Mouse (Mus musculus) MEL (cell line): ENCODE measurements around the gene Treml2. TPM values are rescaled to one million over a fixed set of nuclear protein-coding genes. Genes with fewer than 3 reads are reported as not detected.

Source experiments
- DNase-seq: peaks from one replicate; pipeline ENCODE4 v3.0.0; 2011; ENCODE audit warnings: low read depth, low spot score
- H3K27ac ChIP-seq: 2 replicates; pipeline ENCODE4 v1.5.1; 2012; ENCODE audit warnings: low read depth, mild to moderate bottlenecking, control low read depth, low read length, moderate library complexity; ENCODE audit not compliant: control insufficient read depth
- H3K27me3 ChIP-seq, 2 experiments: fragments of 150-350 bp in 1 of 2; sonication (generic) in 1 of 2; 2 replicates each; pipeline ENCODE4 v1.6.1; 2012; ENCODE audit warnings: low read length in 2 of 2, mild to moderate bottlenecking in 2 of 2, improper control_type of control experiment in 1 of 2, moderate library complexity in 1 of 2; ENCODE audit not compliant: insufficient read depth in 2 of 2, control insufficient read depth in 1 of 2
- H3K36me3 ChIP-seq, 2 experiments: 2 replicates each; pipeline ENCODE4 v1.6.1; 2012 to 2014; ENCODE audit warnings: low read length in 2 of 2, improper control_type of control experiment in 1 of 2, inconsistent platforms in 1 of 2, mild to moderate bottlenecking in 1 of 2; ENCODE audit not compliant: insufficient read depth in 2 of 2, control insufficient read depth in 1 of 2
- H3K4me1 ChIP-seq, 2 experiments: fragments of 150-350 bp in 1 of 2; sonication (generic) in 1 of 2; 2 replicates each; pipeline ENCODE4 v1.6.1; 2012; ENCODE audit warnings: low read length in 2 of 2, improper control_type of control experiment in 1 of 2, mild to moderate bottlenecking in 1 of 2; ENCODE audit not compliant: insufficient read depth in 2 of 2, control insufficient read depth in 1 of 2
- H3K4me3 ChIP-seq, 2 experiments: fragments of 150-350 bp in 1 of 2; sonication (generic) in 1 of 2; 2 replicates each; pipeline ENCODE4 v1.5.1; 2012; ENCODE audit warnings: low read depth in 2 of 2, low read length in 2 of 2, mild to moderate bottlenecking in 2 of 2, moderate library complexity in 2 of 2, control low read depth in 1 of 2, improper control_type of control experiment in 1 of 2; ENCODE audit not compliant: control insufficient read depth in 1 of 2, insufficient read depth in 1 of 2
- H3K79me2 ChIP-seq: 2 replicates; pipeline ENCODE4 v1.6.1; 2012; ENCODE audit warnings: mild to moderate bottlenecking, low read length, moderate library complexity; ENCODE audit not compliant: control insufficient read depth, poor library complexity, insufficient read depth
- H3K9ac ChIP-seq: 2 replicates; pipeline ENCODE4 v1.6.1; 2012; ENCODE audit warnings: low read depth, mild to moderate bottlenecking, control low read depth, low read length, moderate library complexity; ENCODE audit not compliant: control insufficient read depth, poor library complexity, severe bottlenecking
- H3K9me3 ChIP-seq: fragments of 150-350 bp; sonication (generic); replicated peaks from 2 replicates; pipeline ENCODE4 v1.6.1; 2012; ENCODE audit warnings: mild to moderate bottlenecking, low read length, improper control_type of control experiment, moderate library complexity; ENCODE audit not compliant: insufficient read depth
- BHLHE40 ChIP-seq: IDR thresholded peaks from 2 replicates; pipeline ENCODE4 v1.6.1; 2012; ENCODE audit warnings: low read depth, mild to moderate bottlenecking, inconsistent platforms, low read length, improper control_type of control experiment, borderline replicate concordance
- CHD1 ChIP-seq: IDR thresholded peaks from 2 replicates; pipeline ENCODE4 v1.6.1; 2012; ENCODE audit warnings: low read depth, mild to moderate bottlenecking, inconsistent platforms, low read length, improper control_type of control experiment
- CHD2 ChIP-seq: IDR thresholded peaks from 2 replicates; pipeline ENCODE4 v1.6.1; 2011; ENCODE audit warnings: low read length, improper control_type of control experiment
- ELF1 ChIP-seq: IDR thresholded peaks from 2 replicates; pipeline ENCODE4 v1.6.1; 2014; ENCODE audit warnings: low read depth, mild to moderate bottlenecking, inconsistent platforms, low read length, improper control_type of control experiment, moderate library complexity
- EP300 ChIP-seq, 2 experiments: IDR thresholded peaks; 2 replicates each; pipeline ENCODE4 v1.6.1; 2011; ENCODE audit warnings: improper control_type of control experiment in 2 of 2, low read length in 2 of 2, low read depth in 1 of 2, mild to moderate bottlenecking in 1 of 2
- ETS1 ChIP-seq: IDR thresholded peaks from 2 replicates; pipeline ENCODE4 v1.6.1; 2012; ENCODE audit warnings: low read depth, mild to moderate bottlenecking, inconsistent platforms, low read length, improper control_type of control experiment, moderate library complexity
- GABPA ChIP-seq: IDR thresholded peaks from 2 replicates; pipeline ENCODE4 v1.6.1; 2012; ENCODE audit warnings: low read depth, mild to moderate bottlenecking, inconsistent platforms, low read length, improper control_type of control experiment, moderate library complexity
- HCFC1 ChIP-seq: IDR thresholded peaks from 2 replicates; pipeline ENCODE4 v1.6.1; 2012; ENCODE audit warnings: low read depth, mild to moderate bottlenecking, inconsistent platforms, low read length, improper control_type of control experiment, moderate library complexity
- JUND ChIP-seq: IDR thresholded peaks from 2 replicates; pipeline ENCODE4 v1.6.1; 2011; ENCODE audit warnings: low read depth, mild to moderate bottlenecking, improper control_type of control experiment, low read length
- KAT2A ChIP-seq: conservative IDR thresholded peaks from 2 replicates; pipeline ENCODE4 v1.6.1; 2012; ENCODE audit warnings: low read depth, low read length, improper control_type of control experiment, inconsistent platforms
- MAZ ChIP-seq: IDR thresholded peaks from 2 replicates; pipeline ENCODE4 v1.6.1; 2012; ENCODE audit warnings: low read depth, mild to moderate bottlenecking, inconsistent platforms, low read length, improper control_type of control experiment
- MXI1 ChIP-seq: IDR thresholded peaks from 2 replicates; pipeline ENCODE4 v1.6.1; 2011; ENCODE audit warnings: mild to moderate bottlenecking, low read depth, low read length, improper control_type of control experiment
- MYB ChIP-seq: IDR thresholded peaks from 2 replicates; pipeline ENCODE4 v1.6.1; 2011; ENCODE audit warnings: mild to moderate bottlenecking, low read depth, low read length, improper control_type of control experiment
- MYC ChIP-seq: IDR thresholded peaks from 2 replicates; pipeline ENCODE4 v1.6.1; 2011; ENCODE audit warnings: low read depth, mild to moderate bottlenecking, low read length, improper control_type of control experiment, moderate library complexity
- NELFE ChIP-seq: IDR thresholded peaks from 2 replicates; pipeline ENCODE4 v1.6.1; 2011; ENCODE audit warnings: low read depth, low read length, improper control_type of control experiment
- POLR2A ChIP-seq, 2 experiments: IDR thresholded peaks; 2 replicates each; pipeline ENCODE4 v1.6.1; 2011 to 2012; ENCODE audit warnings: low read length in 2 of 2, mild to moderate bottlenecking in 2 of 2, control low read depth in 1 of 2, improper control_type of control experiment in 1 of 2, low read depth in 1 of 2, moderate library complexity in 1 of 2; ENCODE audit not compliant: control insufficient read depth in 1 of 2, insufficient read depth in 1 of 2, poor library complexity in 1 of 2
- POLR2AphosphoS2 ChIP-seq: IDR thresholded peaks from 2 replicates; pipeline ENCODE4 v1.6.1; 2011; ENCODE audit warnings: low read length, improper control_type of control experiment
- RAD21 ChIP-seq: IDR thresholded peaks from 2 replicates; pipeline ENCODE4 v1.6.1; 2011; ENCODE audit warnings: mild to moderate bottlenecking, low read depth, low read length, improper control_type of control experiment
- RCOR1 ChIP-seq: IDR thresholded peaks from 2 replicates; pipeline ENCODE4 v1.6.1; 2012; ENCODE audit warnings: low read depth, mild to moderate bottlenecking, inconsistent platforms, low read length, improper control_type of control experiment
- SIN3A ChIP-seq: IDR thresholded peaks from 2 replicates; pipeline ENCODE4 v1.6.1; 2012; ENCODE audit warnings: low read length, improper control_type of control experiment, inconsistent platforms
- SMC3 ChIP-seq: IDR thresholded peaks from 2 replicates; pipeline ENCODE4 v1.6.1; 2011; ENCODE audit warnings: low read depth, low read length, improper control_type of control experiment
- TBP ChIP-seq: IDR thresholded peaks from 2 replicates; pipeline ENCODE4 v1.8.0; 2011; ENCODE audit warnings: low read depth, low read length, improper control_type of control experiment
- TCF12 ChIP-seq: IDR thresholded peaks from 2 replicates; pipeline ENCODE4 v1.6.1; 2014; ENCODE audit warnings: low read depth, mild to moderate bottlenecking, inconsistent platforms, low read length, improper control_type of control experiment, moderate library complexity
- USF1 ChIP-seq: IDR thresholded peaks from 2 replicates; pipeline ENCODE4 v1.6.1; 2014; ENCODE audit warnings: low read depth, mild to moderate bottlenecking, inconsistent platforms, low read length, improper control_type of control experiment, moderate library complexity
- ZKSCAN1 ChIP-seq: IDR thresholded peaks from 2 replicates; pipeline ENCODE4 v1.6.1; 2012; ENCODE audit warnings: low read depth, mild to moderate bottlenecking, inconsistent platforms, low read length, improper control_type of control experiment, moderate library complexity
- ZNF384 ChIP-seq: IDR thresholded peaks from 2 replicates; pipeline ENCODE4 v1.6.1; 2012; ENCODE audit warnings: low read depth, mild to moderate bottlenecking, inconsistent platforms, low read length, improper control_type of control experiment
- polyA plus RNA-seq, 2 experiments: library from polyadenylated mRNA; stranded (reverse) in 1 of 2; unstranded in 1 of 2; fragments of >175 nt in 1 of 2; fragments of >200 nt in 1 of 2; gene quantifications; 2 replicates each; pipeline versions ENCODE4 v1.2.1 to v1.2.4; 2012; ENCODE audit warnings: low replicate concordance in 2 of 2, low read depth in 1 of 2; ENCODE audit not compliant: insufficient read length in 2 of 2, insufficient read depth in 1 of 2, missing spikeins in 1 of 2
- total RNA-seq: library from RNA; depleted of rRNA; stranded (reverse); fragments of 300-350 nt; gene quantifications from 2 replicates; pipeline ENCODE4 v1.2.3, GENCODE M21; 2012

The Treml2 gene
- total and polyA plus RNA-seq, 3 experiments, result 27.7 to 52.7 TPM; not detected in 1

- Histone ChIP-seq H3K4me3 (no peak overlapping the region), H3K27ac (no peak overlapping the region), H3K4me1 (peaks cover 15 to 38% of the 10 kb centered on the region in 2 experiments)
Observed at GRCm38 (mm10) chr17:48357892-48358291, 58.6 kb downstream of the Treml2 start.

GRCm38 (mm10) chr17:48359616-48360015 lies 60.3 kb downstream of the Treml2 start, which contains the start of gene Treml1:
TSS of gene Treml1 (plus strand) at chr17:48359916.
- DNase-seq, result no peak
- Histone ChIP-seq H3K79me2 (no peaks in the 10 kb centered on the region), H3K27me3 (no peaks in the 10 kb centered on the region), H3K36me3 (peaks cover 0 to 33% of the 10 kb centered on the region in 2 experiments; a peak in 2 of 4 replicates), H3K9ac (peak within 1 kb of the TSS; percentile 30), H3K9me3 (no peaks in the 10 kb centered on the region), H3K4me3 (no peak within 1 kb of the TSS), H3K4me1 (peaks cover 19 to 53% of the 10 kb centered on the region in 2 experiments), H3K27ac (peak within 1 kb of the TSS; percentile 90)
- TF ChIP-seq USF1, result peak; percentile 70
- no peak for TF ChIP-seq KAT2A

More at GRCm38 (mm10) chr17:48357892-48358291, 58.6 kb downstream of the Treml2 start:
- no peak for DNase-seq
- TF ChIP-seq EP300 (IDR thresholded peaks at IDR 0.05; ENCODE audit: low read depth in 1 of 2, low read length in 2 of 2) (no peak), NELFE (no peak), POLR2A (IDR thresholded peaks at IDR 0.05; ENCODE audit: control insufficient read depth in 1 of 2, insufficient read depth in 1 of 2, low read depth in 1 of 2, low read length in 2 of 2, poor library complexity in 1 of 2) (no peak), SMC3 (no peak), ZKSCAN1 (no peak), MYC (no peak), ZNF384 (no peak), TCF12 (no peak), TBP (no peak), SIN3A (no peak), BHLHE40 (no peak)
- Histone ChIP-seq H3K36me3 (peaks cover 0 to 27% of the 10 kb centered on the region in 2 experiments; a peak in 2 of 4 replicates), H3K9ac (no peak overlapping the region), H3K27me3 (no peaks in the 10 kb centered on the region), H3K79me2 (no peaks in the 10 kb centered on the region), H3K9me3 (no peaks in the 10 kb centered on the region)

- no peaks in the 10 kb centered on the region for H3K27me3 ChIP-seq
- H3K9ac ChIP-seq, result peak overlapping the region; percentile 30
- peaks cover 20 to 57% of the 10 kb centered on the region in 2 experiments for H3K4me1 ChIP-seq
- H3K4me3 ChIP-seq, result no peak overlapping the region
- no peaks in the 10 kb centered on the region for H3K9me3 ChIP-seq
- peak overlapping the region; percentile 90 for H3K27ac ChIP-seq
- peak; percentile 78 for DNase-seq
- no peaks in the 10 kb centered on the region for H3K79me2 ChIP-seq
- H3K36me3 ChIP-seq, result peaks cover 0 to 36% of the 10 kb centered on the region in 2 experiments; a peak in 2 of 4 replicates
- TF ChIP-seq ETS1 (peak; percentile 88), GABPA (0 out of 2 replicates have a peak, but pooled peaks have one; percentile 21), RAD21 (no peak), ELF1 (peak; percentile 46), MAZ (peak; percentile 86), TBP (0 out of 2 replicates have a peak, but pooled peaks have one; percentile 32), RCOR1 (no peak; the same call in 1 of the 2 replicates), EP300 (IDR thresholded peaks at IDR 0.05; ENCODE audit: low read depth in 1 of 2, low read length in 2 of 2) (peak; percentile 95 to 97), MXI1 (peak; percentile 80), BHLHE40 (0 out of 2 replicates have a peak, but pooled peaks have one; percentile 18), MYB (peak; percentile 77), HCFC1 (0 out of 2 replicates have a peak, but pooled peaks have one; percentile 28), TCF12 (peak; percentile 91), CHD1 (no peak), SIN3A (peak; percentile 93), POLR2AphosphoS2 (no peak), SMC3 (no peak), NELFE (no peak; the same call in 1 of the 2 replicates), JUND (peak; percentile 100), CHD2 (no peak)
Observed at GRCm38 (mm10) chr17:48360462-48360861, 61.2 kb downstream of the Treml2 start.
